Mouse (Mus musculus): ENCODE results near the gene Snrnp70. TPM values are rescaled to one million over a fixed set of nuclear protein-coding genes. Genes with fewer than 3 reads are reported as not detected.

The Snrnp70 gene
- polyA plus RNA-seq (2017; shearing (Covaris generic)): 100 to 1,000 TPM; 192 to 196 TPM

DNA sequence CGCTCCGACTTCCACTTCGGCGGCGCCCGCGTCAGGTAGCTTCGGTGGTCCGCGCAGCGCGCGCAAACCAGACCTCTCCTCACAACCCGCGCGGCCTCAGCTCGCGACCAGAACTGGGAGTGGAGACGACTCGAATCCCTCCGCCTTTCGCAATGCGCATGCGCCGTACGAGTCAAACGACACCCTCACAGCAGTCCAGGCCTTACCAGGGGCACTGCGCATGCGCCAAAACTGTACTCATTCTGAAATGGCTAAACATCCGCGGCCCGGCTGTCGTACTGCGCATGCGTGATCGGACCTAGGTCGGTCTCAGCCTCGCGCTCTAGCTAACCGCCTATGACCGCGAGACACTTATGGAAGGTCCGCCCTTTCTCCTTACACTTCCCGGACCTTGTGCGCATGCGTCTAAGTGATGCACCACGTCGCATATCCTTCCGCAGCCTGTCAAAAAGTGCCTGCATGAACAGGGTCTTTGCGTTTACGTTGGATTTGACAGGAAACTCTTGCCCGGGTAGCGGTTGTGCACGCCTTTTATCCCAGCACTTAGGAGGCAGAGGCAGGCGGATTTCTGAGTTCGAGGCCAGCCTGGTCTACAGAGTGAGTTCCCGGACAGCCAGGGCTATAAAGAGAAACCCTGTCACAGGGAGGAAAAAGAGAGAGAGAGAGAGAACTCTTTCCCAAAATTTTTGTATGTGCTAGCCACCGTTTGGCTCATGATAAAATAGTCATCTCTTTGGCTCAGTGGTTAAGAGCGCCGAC is at the start of gene Snrnp70:
Gene Snrnp70, minus strand, starts transcription at position 165 of the 759 bp plus-strand sequence.

DNA sequence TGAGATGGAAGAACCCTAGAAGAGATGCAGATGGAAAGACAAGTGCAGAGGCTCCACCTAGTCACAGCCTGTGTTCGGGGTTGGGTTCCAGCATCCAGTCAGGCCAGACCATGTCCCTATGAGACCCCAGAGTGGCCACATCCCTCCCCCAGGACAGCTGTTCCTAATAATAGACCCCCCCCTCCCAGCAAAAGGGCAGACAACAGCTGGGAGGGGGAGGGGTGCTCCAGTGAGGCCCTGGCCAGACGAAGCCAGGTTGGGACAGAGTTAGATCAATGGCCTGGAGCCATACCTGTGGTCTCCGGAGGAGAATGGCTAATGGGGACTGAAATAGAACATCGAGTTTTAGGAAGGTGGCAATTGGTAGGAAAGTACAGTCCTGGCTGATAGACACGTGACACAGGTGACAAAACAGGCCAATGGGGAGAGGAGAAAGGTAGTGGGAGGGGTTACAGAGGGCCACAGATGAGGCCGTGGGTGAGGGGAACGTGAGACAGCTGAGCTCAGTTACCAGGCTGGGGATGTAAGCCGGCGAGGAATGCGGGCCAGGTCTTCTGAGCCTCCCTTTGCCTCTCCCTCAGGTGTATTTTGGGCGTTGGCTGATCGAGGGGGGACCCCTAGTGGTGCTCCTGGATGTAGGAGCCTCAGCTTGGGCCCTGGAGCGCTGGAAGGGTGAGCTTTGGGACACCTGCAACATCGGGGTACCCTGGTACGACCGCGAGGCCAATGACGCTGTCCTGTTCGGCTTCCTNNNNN is 42.2 kb upstream of the Snrnp70 start, which contains the start of gene Ruvbl2:
Gene Ruvbl2, minus strand, starts transcription at position 576 of the 756 bp plus-strand sequence.

DNA sequence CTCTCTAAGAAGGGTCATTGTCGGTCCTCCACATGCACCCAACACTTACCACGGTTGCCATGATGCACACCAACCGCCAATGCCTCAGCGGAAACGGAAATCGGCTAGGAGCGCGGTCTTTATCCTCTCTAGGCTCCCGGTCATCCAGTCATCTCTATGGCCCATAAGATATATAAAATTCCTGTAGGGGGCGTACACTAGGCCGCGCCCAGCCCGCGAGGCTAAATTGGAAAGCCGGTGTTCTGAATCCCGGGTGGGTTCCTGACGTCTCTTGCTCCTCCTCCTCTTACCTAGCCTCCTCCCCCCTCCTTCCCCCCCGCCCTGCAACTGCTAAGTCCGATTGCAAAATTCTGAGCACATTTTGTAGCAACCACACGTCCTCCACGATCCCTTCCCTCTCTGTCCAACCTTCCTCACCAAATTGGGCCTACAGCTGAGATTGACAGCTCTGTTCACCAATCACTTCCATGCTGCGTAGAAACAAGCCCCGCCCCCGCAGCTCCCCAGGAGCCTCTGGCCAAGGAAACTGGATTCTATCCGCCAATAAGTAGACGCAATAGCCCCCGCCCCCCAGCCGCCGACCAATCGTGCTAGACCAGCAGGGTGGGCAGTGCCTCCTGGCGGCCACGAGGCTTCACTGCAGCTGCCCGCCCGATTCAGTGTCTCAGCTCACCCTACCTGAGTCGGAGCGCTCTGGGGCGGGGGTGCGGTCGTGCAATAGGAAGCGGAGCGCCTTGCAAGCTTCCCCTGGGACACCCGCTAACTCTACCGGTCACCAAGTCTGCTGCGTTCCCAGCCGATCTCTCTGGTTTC is 38.9 kb upstream of the Snrnp70 start, which contains the start of gene Gys1:
Gene Gys1, plus strand, starts transcription at position 642 of the 813 bp plus-strand sequence.

DNA sequence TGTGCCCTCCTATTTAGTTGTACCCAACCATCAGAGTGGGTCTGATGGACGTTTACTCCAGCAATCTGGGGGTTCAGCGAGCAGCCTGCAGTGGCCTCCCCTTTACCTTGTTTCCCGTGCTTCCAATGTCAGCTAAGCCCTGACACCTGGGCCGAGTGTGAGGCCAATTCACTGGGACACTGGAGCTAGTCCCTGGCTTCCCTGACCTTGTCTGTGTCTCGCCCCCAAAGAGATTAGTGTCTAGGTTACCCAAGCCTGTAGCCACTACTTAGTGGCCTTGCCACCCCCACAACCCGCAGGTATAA is 25.0 kb upstream of the Snrnp70 start, which contains the start of gene Lhb:
Gene Lhb, plus strand, starts transcription at position 206 of the 305 bp plus-strand sequence.

DNA sequence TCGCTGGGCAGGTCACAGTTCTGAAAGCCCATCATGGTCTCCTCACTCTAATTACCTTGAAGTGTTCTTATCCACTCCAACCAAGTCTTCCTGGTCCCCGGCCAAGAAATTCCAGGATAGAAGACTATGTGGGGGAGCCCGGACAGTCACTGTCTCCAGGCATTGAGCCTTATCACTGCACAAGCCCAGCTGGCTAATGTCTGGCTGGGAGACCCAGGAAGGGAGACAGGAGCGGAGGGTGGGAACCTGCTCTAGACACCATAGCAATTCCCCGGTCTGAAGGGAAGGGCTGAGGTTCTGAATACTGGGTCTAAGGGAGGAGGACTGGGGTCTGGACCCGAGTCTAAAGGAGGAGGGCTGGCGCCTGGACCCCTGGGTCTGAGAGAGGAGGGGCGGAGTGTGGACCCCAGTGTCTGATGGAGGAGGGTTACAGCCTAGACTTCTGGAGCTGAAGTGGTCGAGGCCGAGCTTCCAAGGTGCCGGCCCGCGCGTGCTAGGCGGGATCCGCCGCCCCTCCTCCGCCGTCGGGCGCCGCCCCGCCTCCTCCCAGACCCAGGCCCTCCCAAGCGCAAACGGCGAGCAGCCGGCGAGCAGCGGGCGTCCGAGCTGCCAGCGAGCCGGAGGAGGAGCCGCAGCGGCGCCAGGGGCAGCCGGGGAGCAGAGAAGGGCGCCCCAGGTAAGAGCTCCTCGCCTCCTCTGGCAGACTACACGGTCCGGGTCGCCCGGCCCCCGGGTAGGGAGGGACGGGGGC is 17.7 kb upstream of the Snrnp70 start, which contains the start of gene Ntf5:
Gene Ntf5, plus strand, starts transcription at position 583 of the 751 bp plus-strand sequence.

DNA sequence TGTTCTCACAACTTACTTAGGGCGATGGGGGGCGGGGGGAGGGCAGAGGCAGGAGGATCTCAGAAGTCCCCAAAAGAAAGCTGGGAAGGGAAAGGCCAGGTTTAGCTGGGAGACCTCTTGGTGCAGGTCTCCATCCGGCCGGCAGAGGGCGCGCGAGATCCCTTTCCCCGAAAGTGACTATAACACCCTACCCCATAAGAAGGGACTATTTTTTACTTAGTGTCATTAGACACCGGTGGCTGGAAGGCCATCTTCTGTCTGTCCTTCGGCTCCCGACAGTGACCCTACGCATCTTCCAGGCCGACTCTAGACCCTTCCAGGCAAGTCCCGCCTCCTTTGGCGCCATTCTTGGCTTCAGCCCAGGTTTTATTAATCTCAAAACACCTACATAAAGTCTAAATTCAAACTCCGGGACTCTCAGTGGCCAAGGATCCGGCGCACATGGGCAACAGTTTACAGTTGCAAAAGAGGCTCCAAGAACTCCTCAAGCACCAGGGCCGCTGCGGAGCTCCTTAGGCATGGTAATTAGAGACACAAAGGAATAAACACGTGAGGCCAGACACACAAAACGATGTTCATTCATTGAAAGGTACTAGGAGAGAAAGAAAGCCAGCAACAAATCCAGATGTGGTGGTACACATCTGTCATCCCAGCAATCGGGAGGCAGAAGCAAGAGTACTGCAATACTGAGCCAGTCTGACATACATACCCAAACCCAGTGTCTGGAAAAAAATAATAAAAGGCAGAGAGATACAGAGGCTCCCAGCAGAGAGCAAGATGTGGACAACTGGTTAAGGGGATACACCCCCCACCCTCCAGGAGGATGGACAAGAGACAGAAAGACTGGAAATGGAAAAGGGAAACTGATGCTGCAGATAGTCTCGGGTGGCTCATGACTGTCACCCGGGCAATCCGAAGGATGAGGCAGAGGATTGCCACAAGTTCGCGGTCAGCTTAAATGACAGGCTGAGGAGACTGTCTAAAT is 9.8 kb upstream of the Snrnp70 start, which contains the start of gene Kcna7:
Gene Kcna7, plus strand, starts transcription at position 563 of the 985 bp plus-strand sequence.

DNA sequence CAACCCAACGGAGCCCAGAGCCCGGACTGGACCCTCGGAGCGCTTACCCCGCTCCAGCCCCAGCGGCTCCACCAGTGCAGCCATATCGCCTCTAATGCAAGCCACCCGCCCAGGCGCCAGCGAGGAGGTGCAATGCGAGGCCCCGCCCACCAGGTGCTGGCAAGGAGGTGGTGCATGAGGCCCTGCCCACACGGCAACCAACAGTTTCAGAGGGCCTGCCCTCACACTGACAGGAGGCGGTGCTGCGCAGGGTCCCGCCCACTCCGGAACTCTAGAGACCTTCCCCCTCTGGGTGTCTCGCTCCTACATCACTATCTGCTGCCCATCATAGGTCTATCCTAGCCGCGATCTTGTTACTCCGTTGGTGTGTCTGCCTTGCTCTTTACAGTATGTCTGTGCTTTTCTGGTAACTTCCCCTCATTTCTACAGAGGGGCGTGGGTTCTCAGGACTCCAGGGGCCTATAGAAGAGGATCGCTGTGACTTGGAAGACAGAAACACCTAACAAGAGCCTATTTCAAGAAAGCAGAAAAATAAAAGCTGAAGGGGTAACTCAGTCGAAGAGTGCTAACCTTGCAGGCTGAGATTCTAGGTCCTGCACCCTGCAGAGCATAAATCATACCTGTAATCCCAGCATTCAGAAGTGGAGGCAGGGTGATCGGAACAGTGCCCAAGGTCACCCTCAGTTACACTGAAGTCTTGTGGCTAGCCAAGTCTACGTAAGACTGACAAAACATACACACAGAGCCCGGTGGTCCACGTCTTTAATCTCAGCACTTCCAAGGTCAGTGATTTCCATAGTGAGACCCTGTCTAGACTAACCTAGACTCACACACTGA is 24.8 kb downstream of the Snrnp70 start, which contains the start of gene Lin7b:
Gene Lin7b, minus strand, starts transcription at position 109 of the 837 bp plus-strand sequence.

DNA sequence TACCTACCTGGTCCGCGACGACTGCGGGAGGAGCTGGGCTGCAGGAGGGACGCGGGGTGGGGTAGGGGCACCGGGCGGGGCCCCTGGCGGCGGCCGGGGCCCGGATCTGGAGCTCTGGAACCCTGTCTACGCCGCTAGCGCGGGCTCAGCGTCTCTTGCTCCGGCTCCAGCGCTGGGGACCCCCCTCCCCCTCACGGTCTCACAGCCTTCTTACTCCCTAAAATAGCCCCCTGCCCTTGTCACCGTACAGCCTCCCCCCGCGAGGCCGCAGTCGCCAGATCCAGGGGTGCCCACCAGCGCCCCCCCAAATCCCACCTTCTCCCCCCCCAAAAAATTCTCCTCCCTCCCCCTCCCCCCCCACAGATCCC is 28.9 kb downstream of the Snrnp70 start, which contains the start of gene Ppfia3:
Gene Ppfia3, minus strand, starts transcription at position 368 of the 368 bp plus-strand sequence.

DNA sequence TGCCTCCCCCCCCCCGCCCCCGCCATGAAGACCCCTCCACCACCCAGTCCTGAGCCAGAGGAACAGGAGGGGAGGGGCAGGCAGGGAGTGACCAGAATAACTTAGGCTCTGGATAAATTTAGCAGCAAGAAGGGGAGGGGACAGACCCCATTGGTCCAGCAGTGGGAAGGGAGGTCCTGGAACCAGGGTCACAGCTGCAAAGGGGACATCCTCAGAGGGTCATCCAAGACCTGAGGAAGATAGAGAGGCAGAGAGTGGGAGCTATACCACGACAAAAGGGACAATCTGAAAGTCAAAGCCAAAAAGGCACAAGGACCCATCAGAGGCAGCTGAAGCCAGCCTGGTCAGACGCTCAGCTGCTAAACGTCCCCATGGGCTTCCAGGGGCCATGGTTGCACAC is 60.5 kb downstream of the Snrnp70 start, which contains the start of gene Hrc:
Gene Hrc, plus strand, starts transcription at position 235 of the 400 bp plus-strand sequence.

DNA sequence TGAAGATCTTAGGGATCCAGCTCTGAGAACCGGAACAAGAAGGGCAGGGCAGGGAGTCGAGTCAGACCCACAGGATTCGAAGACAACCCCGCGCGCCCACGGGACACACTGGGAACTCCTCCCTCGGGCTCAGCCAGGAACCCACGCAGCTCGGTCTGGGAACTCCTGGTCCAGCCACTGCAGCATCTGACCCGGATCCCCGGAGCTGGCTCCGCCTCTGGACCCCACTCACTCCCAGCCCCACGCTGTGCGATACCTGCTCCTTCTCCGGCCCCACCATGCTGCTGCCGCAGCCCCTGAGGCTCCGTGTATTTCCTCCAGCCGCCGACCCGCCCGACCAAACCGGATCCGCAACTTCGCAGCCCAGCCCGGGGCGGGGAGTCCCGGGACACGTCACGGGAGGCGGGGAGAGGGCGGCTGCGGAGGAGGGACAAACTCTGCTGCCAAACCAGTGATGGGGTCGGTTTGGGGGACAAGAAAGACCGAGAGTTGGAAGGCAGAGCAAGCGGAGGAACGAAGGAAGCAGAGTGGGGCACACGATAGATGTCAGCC is 62.0 kb downstream of the Snrnp70 start, which contains the start of gene Trpm4:
Gene Trpm4, minus strand, starts transcription at position 350 of the 552 bp plus-strand sequence.

Other genes with a start within 250 kb of the Snrnp70 start
- 10 to 100 TPM; 53.5 to 57.9 TPM for gene Pih1d1, start 241.4 kb downstream of the Snrnp70 start, polyA plus RNA-seq (2017; shearing (Covaris generic))
- 10 to 100 TPM; 50.3 to 78.2 TPM for gene Aldh16a1, start 241.2 kb downstream of the Snrnp70 start, polyA plus RNA-seq (2017; shearing (Covaris generic))
- gene Slc17a7, start 231.8 kb downstream of the Snrnp70 start, polyA plus RNA-seq (2017; shearing (Covaris generic)): under 1 TPM in 1 of 2 experiments, not detected in 1; 0.16 TPM
- not detected for gene Gfy, start 216.2 kb downstream of the Snrnp70 start, polyA plus RNA-seq (2017; shearing (Covaris generic))
- not detected for gene Pth2, start 214.7 kb downstream of the Snrnp70 start, polyA plus RNA-seq (2017; shearing (Covaris generic))
- gene Ccdc155, start 190.8 kb downstream of the Snrnp70 start, polyA plus RNA-seq (2017; shearing (Covaris generic)): under 1 TPM; 0.24 to 0.70 TPM
- 10 to 100 TPM; 23.4 to 31.7 TPM for gene Dkkl1, start 183.6 kb downstream of the Snrnp70 start, polyA plus RNA-seq (2017; shearing (Covaris generic))
- 1 to 10 TPM; 3.8 to 5.8 TPM for gene Tead2, start 180.0 kb downstream of the Snrnp70 start, polyA plus RNA-seq (2017; shearing (Covaris generic))
- gene Cd37, start 156.6 kb downstream of the Snrnp70 start, polyA plus RNA-seq (2017; shearing (Covaris generic)): 100 to 1,000 TPM; 565 to 611 TPM
- gene Slc6a16, start 154.7 kb downstream of the Snrnp70 start, polyA plus RNA-seq (2017; shearing (Covaris generic)): under 1 TPM in 1 of 2 experiments, not detected in 1; 0.40 TPM
- under 1 TPM; 0.18 to 0.38 TPM for gene Slc6a21, start 118.2 kb downstream of the Snrnp70 start, polyA plus RNA-seq (2017; shearing (Covaris generic))
- 10 to 100 TPM in 1 of 2 experiments, 1 to 10 TPM in 1; 9.5 to 13.8 TPM for gene Trpm4, start 62.0 kb downstream of the Snrnp70 start, polyA plus RNA-seq (2017; shearing (Covaris generic))
- gene Hrc, start 60.5 kb downstream of the Snrnp70 start, polyA plus RNA-seq (2017; shearing (Covaris generic)): not detected
- gene Ppfia3, start 28.7 kb downstream of the Snrnp70 start, polyA plus RNA-seq (2017; shearing (Covaris generic)): under 1 TPM; 0.36 to 0.60 TPM
- gene Lin7b, start 25.2 kb downstream of the Snrnp70 start, polyA plus RNA-seq (2017; shearing (Covaris generic)): under 1 TPM in 1 of 2 experiments, not detected in 1; 0.90 TPM
- gene Kcna7, start 9.9 kb upstream of the Snrnp70 start, polyA plus RNA-seq (2017; shearing (Covaris generic)): under 1 TPM in 1 of 2 experiments, not detected in 1; 0.17 TPM
- under 1 TPM; 0.71 to 0.96 TPM for gene Ntf5, start 18.0 kb upstream of the Snrnp70 start, polyA plus RNA-seq (2017; shearing (Covaris generic))
- not detected for gene Lhb, start 25.1 kb upstream of the Snrnp70 start, polyA plus RNA-seq (2017; shearing (Covaris generic))
- 10 to 100 TPM; 14.1 to 14.9 TPM for gene Gys1, start 39.1 kb upstream of the Snrnp70 start, polyA plus RNA-seq (2017; shearing (Covaris generic))
- 10 to 100 TPM; 62.1 to 62.7 TPM for gene Ruvbl2, start 42.4 kb upstream of the Snrnp70 start, polyA plus RNA-seq (2017; shearing (Covaris generic))
- gene Ftl1, start 64.1 kb upstream of the Snrnp70 start, polyA plus RNA-seq (2017; shearing (Covaris generic)): 1,000 to 10,000 TPM; 1,804 to 2,248 TPM
- 100 to 1,000 TPM; 267 to 295 TPM for gene Bax, start 71.2 kb upstream of the Snrnp70 start, polyA plus RNA-seq (2017; shearing (Covaris generic))
- 1 to 10 TPM; 2.5 to 5.9 TPM for gene Tulp2, start 86.1 kb upstream of the Snrnp70 start, polyA plus RNA-seq (2017; shearing (Covaris generic))
- gene Gm45808, start 91.1 kb upstream of the Snrnp70 start, polyA plus RNA-seq (2017; shearing (Covaris generic)): not detected
- under 1 TPM; 0.60 to 0.68 TPM for gene Dhdh, start 93.1 kb upstream of the Snrnp70 start, polyA plus RNA-seq (2017; shearing (Covaris generic))
- gene Nucb1, start 114.7 kb upstream of the Snrnp70 start, polyA plus RNA-seq (2017; shearing (Covaris generic)): 100 to 1,000 TPM; 266 to 278 TPM
- 100 to 1,000 TPM in 1 of 2 experiments, 10 to 100 TPM in 1; 90.4 to 153 TPM for gene Ppp1r15a, start 130.5 kb upstream of the Snrnp70 start, polyA plus RNA-seq (2017; shearing (Covaris generic))
- gene Plekha4, start 130.6 kb upstream of the Snrnp70 start, polyA plus RNA-seq (2017; shearing (Covaris generic)): 1 to 10 TPM; 1.5 to 3.4 TPM
- gene Hsd17b14, start 159.2 kb upstream of the Snrnp70 start, polyA plus RNA-seq (2017; shearing (Covaris generic)): 1 to 10 TPM; 1.4 to 1.9 TPM
- gene Bcat2, start 174.4 kb upstream of the Snrnp70 start, polyA plus RNA-seq (2017; shearing (Covaris generic)): 10 to 100 TPM; 59.6 to 75.4 TPM
- gene Fgf21, start 219.7 kb upstream of the Snrnp70 start, polyA plus RNA-seq (2017; shearing (Covaris generic)): under 1 TPM in 1 of 2 experiments, not detected in 1; 0.50 TPM
- 1 to 10 TPM in 1 of 2 experiments, under 1 TPM in 1; 0.25 to 1.6 TPM for gene Fut1, start 221.5 kb upstream of the Snrnp70 start, polyA plus RNA-seq (2017; shearing (Covaris generic))
- under 1 TPM; 0.47 to 0.92 TPM for gene Izumo1, start 226.1 kb upstream of the Snrnp70 start, polyA plus RNA-seq (2017; shearing (Covaris generic))
- 1 to 10 TPM in 1 of 2 experiments, under 1 TPM in 1; 0.67 to 3.4 TPM for gene Rasip1, start 231.7 kb upstream of the Snrnp70 start, polyA plus RNA-seq (2017; shearing (Covaris generic))
- 1 to 10 TPM; 1.2 to 1.5 TPM for gene Mamstr, start 244.2 kb upstream of the Snrnp70 start, polyA plus RNA-seq (2017; shearing (Covaris generic))